Mouse (Mus musculus): ENCODE data around the gene Syt1. TPM values are rescaled to one million over a fixed set of nuclear protein-coding genes. Genes with fewer than 3 reads are reported as not detected.

The Syt1 gene
- total RNA-seq, 2 experiments from 2014 or later, result 1,148 to 1,163 TPM

GRCm38 (mm10) chr10:108765564-108765963, 245.2 kb downstream of the Syt1 start:
- DNase-seq (ENCODE audit: low spot score in 2 of 2), result no peak

GRCm38 (mm10) chr10:108763722-108764121, 247.1 kb downstream of the Syt1 start:
- no peak for DNase-seq (ENCODE audit: low spot score in 2 of 2)

- no peak for DNase-seq (ENCODE audit: low spot score in 2 of 2)
Observed at GRCm38 (mm10) chr10:108753304-108753703, 257.5 kb downstream of the Syt1 start.

- no peak for DNase-seq (ENCODE audit: low spot score in 2 of 2)
Observed at GRCm38 (mm10) chr10:108743759-108744158, 267.0 kb downstream of the Syt1 start.

GRCm38 (mm10) chr10:108733982-108734381, 276.8 kb downstream of the Syt1 start:
- DNase-seq (ENCODE audit: low spot score in 2 of 2), result no peak

- no peak for DNase-seq (ENCODE audit: low spot score in 2 of 2)
Observed at GRCm38 (mm10) chr10:108728961-108729360, 281.8 kb downstream of the Syt1 start.

- no peak for DNase-seq (ENCODE audit: low spot score in 2 of 2)
Observed at GRCm38 (mm10) chr10:108726391-108726790, 284.4 kb downstream of the Syt1 start.

GRCm38 (mm10) chr10:108724878-108725277, 285.9 kb downstream of the Syt1 start:
- no peak for DNase-seq (ENCODE audit: low spot score in 2 of 2)

- DNase-seq (ENCODE audit: low spot score in 2 of 2), result peak; percentile 28 to 55
Observed at GRCm38 (mm10) chr10:108710514-108710913, 300.3 kb downstream of the Syt1 start.

GRCm38 (mm10) chr10:108705658-108706057, 305.1 kb downstream of the Syt1 start:
- DNase-seq (ENCODE audit: low spot score in 2 of 2), result no peak

GRCm38 (mm10) chr10:108701361-108702128, 309.2 kb downstream of the Syt1 start:
- DNase-seq (ENCODE audit: low spot score in 2 of 2), result no peak

GRCm38 (mm10) chr10:108699946-108700345, 310.8 kb downstream of the Syt1 start, which contains the start of gene Gm5136:
TSS of gene Gm5136 (minus strand) at chr10:108700160.
- DNase-seq (ENCODE audit: low spot score in 2 of 2), result no peak

- no peak for DNase-seq (ENCODE audit: low spot score in 2 of 2)
Observed at GRCm38 (mm10) chr10:108697062-108697461, 313.7 kb downstream of the Syt1 start.

- no peak for DNase-seq (ENCODE audit: low spot score in 2 of 2)
Observed at GRCm38 (mm10) chr10:108690954-108691353, 319.8 kb downstream of the Syt1 start.

GRCm38 (mm10) chr10:108686696-108687095, 324.1 kb downstream of the Syt1 start:
- DNase-seq (ENCODE audit: low spot score in 2 of 2), result no peak

- DNase-seq (ENCODE audit: low spot score in 2 of 2), result no peak
Observed at GRCm38 (mm10) chr10:108679675-108680390, 330.9 kb downstream of the Syt1 start.

GRCm38 (mm10) chr10:108677053-108677452, 333.7 kb downstream of the Syt1 start:
- DNase-seq (ENCODE audit: low spot score in 2 of 2), result no peak

GRCm38 (mm10) chr10:108668944-108669343, 341.8 kb downstream of the Syt1 start:
- DNase-seq (ENCODE audit: low spot score in 2 of 2), result no peak

- DNase-seq (ENCODE audit: low spot score in 2 of 2), result no peak
Observed at GRCm38 (mm10) chr10:108660295-108660694, 350.5 kb downstream of the Syt1 start.

GRCm38 (mm10) chr10:108658300-108658699, 352.5 kb downstream of the Syt1 start:
- no peak for DNase-seq (ENCODE audit: low spot score in 2 of 2)

- no peak for DNase-seq (ENCODE audit: low spot score in 2 of 2)
Observed at GRCm38 (mm10) chr10:108657669-108658068, 353.1 kb downstream of the Syt1 start.

- peak; percentile 34 to 53 for DNase-seq (ENCODE audit: low spot score in 2 of 2)
Observed at GRCm38 (mm10) chr10:108656898-108657297, 353.9 kb downstream of the Syt1 start.

Data from left cerebral cortex, adult 18-20 months (tissue).